Mouse (Mus musculus) embryonic facial prominence, embryonic 15.5 days (tissue): ENCODE results near the gene Cd22. TPM values are rescaled to one million over a fixed set of nuclear protein-coding genes. Genes with fewer than 3 reads are reported as not detected.

Experiments
- ATAC-seq: fragments of 200-750 bp; cut with Nextera tagmentation; 2 replicates; pipeline ENCODE4 v1.8.0; 2017; ENCODE audit warnings: low read depth, moderate TSS enrichment; ENCODE audit not compliant: insufficient number of reproducible peaks, low FRiP score, low TSS enrichment
- H3K27ac ChIP-seq: fragments of 300-500 bp; sonication (generic); replicated peaks from 2 replicates; pipeline ENCODE4 v1.5.1; 2015; ENCODE audit warnings: mild to moderate bottlenecking, inconsistent platforms
- H3K27me3 ChIP-seq: fragments of 300-500 bp; sonication (generic); 2 replicates; pipeline ENCODE4 v1.6.1; 2015; ENCODE audit warnings: inconsistent platforms
- H3K36me3 ChIP-seq: fragments of 300-500 bp; sonication (generic); 2 replicates; pipeline ENCODE4 v1.6.1; 2015; ENCODE audit warnings: mild to moderate bottlenecking, inconsistent platforms
- H3K4me1 ChIP-seq: fragments of 300-500 bp; sonication (generic); 2 replicates; pipeline ENCODE4 v1.6.1; 2015; ENCODE audit warnings: inconsistent platforms
- H3K4me2 ChIP-seq: fragments of 300-500 bp; sonication (generic); replicated peaks from 2 replicates; pipeline ENCODE4 v1.6.1; 2015; ENCODE audit warnings: mild to moderate bottlenecking, inconsistent platforms
- H3K4me3 ChIP-seq: fragments of 300-500 bp; sonication (generic); replicated peaks from 2 replicates; pipeline ENCODE4 v1.5.1; 2015; ENCODE audit warnings: mild to moderate bottlenecking, inconsistent platforms
- H3K9ac ChIP-seq: fragments of 300-500 bp; sonication (generic); 2 replicates; pipeline ENCODE4 v1.6.1; 2015; ENCODE audit warnings: inconsistent platforms
- H3K9me3 ChIP-seq: fragments of 300-500 bp; sonication (generic); replicated peaks from 2 replicates; pipeline ENCODE4 v1.6.1; 2016; ENCODE audit warnings: inconsistent platforms
- WGBS: fragments of 180-500 bp; shearing (Covaris S2); methylation state at CpG from one replicate; pipeline ENCODE4 v1.1.7; 2015; 5-methylcytosine and 5-hydroxymethylcytosine counted together
- polyA plus RNA-seq: library from polyadenylated mRNA; unstranded; fragments of >200 nt; fragmentation: Nextera tagmentation; extraction: Ambion mirVana; gene quantifications from 2 replicates; pipeline ENCODE4 v1.2.1, GENCODE M21; 2015

The Cd22 gene
- polyA plus RNA-seq, 1 experiment from 2014 or later = 0.20 TPM

GRCm38 (mm10) chr7:30895217-30895616 is 15.1 kb upstream of the Cd22 start:
- H3K4me2 ChIP-seq = no peak overlapping the region
- WGBS = 79% methylated on average over 3 of the region's 3 CpGs
- 0 out of 2 replicates have a peak, but pooled peaks cover 7% of the 10 kb centered on the region for H3K4me1 ChIP-seq
- no peak overlapping the region for H3K9ac ChIP-seq
- H3K36me3 ChIP-seq = no peaks in the 10 kb centered on the region
- H3K9me3 ChIP-seq = no peaks in the 10 kb centered on the region
- no peak for ATAC-seq
- no peaks in the 10 kb centered on the region for H3K27me3 ChIP-seq
- no peak overlapping the region for H3K27ac ChIP-seq
- no peak overlapping the region for H3K4me3 ChIP-seq

- no peak for ATAC-seq
- H3K27ac ChIP-seq = no peak overlapping the region
These were observed 12.4 kb upstream of the Cd22 start for GRCm38 (mm10) chr7:30892515-30892914.

GRCm38 (mm10) chr7:30891746-30892145 is 11.6 kb upstream of the Cd22 start:
- H3K4me2 ChIP-seq = no peak overlapping the region
- WGBS = 82% methylated on average over 9 of the region's 9 CpGs
- H3K4me3 ChIP-seq = no peak overlapping the region
- H3K9me3 ChIP-seq = no peaks in the 10 kb centered on the region
- H3K27ac ChIP-seq = no peak overlapping the region
- ATAC-seq = no peak
- no peaks in the 10 kb centered on the region for H3K27me3 ChIP-seq
- H3K9ac ChIP-seq = no peak overlapping the region
- H3K4me1 ChIP-seq = 0 out of 2 replicates have a peak, but pooled peaks cover 5% of the 10 kb centered on the region
- no peaks in the 10 kb centered on the region for H3K36me3 ChIP-seq

More at GRCm38 (mm10) chr7:30892515-30892914, 12.4 kb upstream of the Cd22 start:
- Histone ChIP-seq H3K27me3 (no peaks in the 10 kb centered on the region), H3K4me3 (no peak overlapping the region), H3K4me2 (no peak overlapping the region), H3K4me1 (0 out of 2 replicates have a peak, but pooled peaks cover 5% of the 10 kb centered on the region), H3K36me3 (no peaks in the 10 kb centered on the region), H3K9ac (no peak overlapping the region), H3K9me3 (no peaks in the 10 kb centered on the region)
- 49% methylated on average over 3 of the region's 3 CpGs for WGBS

- H3K36me3 ChIP-seq = no peaks in the 10 kb centered on the region
- 0 out of 2 replicates have a peak, but pooled peaks cover 5% of the 10 kb centered on the region for H3K4me1 ChIP-seq
- H3K4me2 ChIP-seq = no peak overlapping the region
- H3K9me3 ChIP-seq = no peaks in the 10 kb centered on the region
- no peaks in the 10 kb centered on the region for H3K27me3 ChIP-seq
- H3K27ac ChIP-seq = no peak overlapping the region
- H3K9ac ChIP-seq = no peak overlapping the region
- no peak for ATAC-seq
- no peak overlapping the region for H3K4me3 ChIP-seq
- 71% methylated on average over 2 of the region's 2 CpGs for WGBS
These were observed 10.5 kb upstream of the Cd22 start for GRCm38 (mm10) chr7:30890681-30891080.

GRCm38 (mm10) chr7:30888786-30889185 is 8.6 kb upstream of the Cd22 start:
- no peaks in the 10 kb centered on the region for H3K36me3 ChIP-seq
- no peak for ATAC-seq
- H3K9ac ChIP-seq = no peak overlapping the region
- H3K9me3 ChIP-seq = no peaks in the 10 kb centered on the region
- H3K4me1 ChIP-seq = 0 out of 2 replicates have a peak, but pooled peaks cover 5% of the 10 kb centered on the region
- no peaks in the 10 kb centered on the region for H3K27me3 ChIP-seq
- WGBS = 80% methylated on average over 7 of the region's 7 CpGs
- no peak overlapping the region for H3K27ac ChIP-seq
- no peak overlapping the region for H3K4me2 ChIP-seq
- H3K4me3 ChIP-seq = no peak overlapping the region

- Histone ChIP-seq H3K4me2 (no peak overlapping the region), H3K9me3 (no peaks in the 10 kb centered on the region), H3K9ac (no peak overlapping the region), H3K4me3 (no peak overlapping the region), H3K27ac (no peak overlapping the region), H3K27me3 (no peaks in the 10 kb centered on the region), H3K4me1 (0 out of 2 replicates have a peak, but pooled peaks cover 5% of the 10 kb centered on the region), H3K36me3 (no peaks in the 10 kb centered on the region)
- WGBS = 71% methylated on average over 14 of the region's 14 CpGs
- no peak for ATAC-seq
These were observed 7.5 kb upstream of the Cd22 start for GRCm38 (mm10) chr7:30887568-30888188.

GRCm38 (mm10) chr7:30886852-30887251 is 6.7 kb upstream of the Cd22 start:
- H3K4me3 ChIP-seq = no peak overlapping the region
- 69% methylated on average over 4 of the region's 4 CpGs for WGBS
- no peaks in the 10 kb centered on the region for H3K27me3 ChIP-seq
- H3K4me2 ChIP-seq = no peak overlapping the region
- no peak for ATAC-seq
- no peaks in the 10 kb centered on the region for H3K9me3 ChIP-seq
- no peak overlapping the region for H3K9ac ChIP-seq
- H3K36me3 ChIP-seq = no peaks in the 10 kb centered on the region
- H3K4me1 ChIP-seq = no peaks in the 10 kb centered on the region
- H3K27ac ChIP-seq = no peak overlapping the region

GRCm38 (mm10) chr7:30884047-30884446 is 3.9 kb upstream of the Cd22 start:
- no peaks in the 10 kb centered on the region for H3K9me3 ChIP-seq

GRCm38 (mm10) chr7:30881367-30881766 is 1.2 kb upstream of the Cd22 start:
- no peaks in the 10 kb centered on the region for H3K9me3 ChIP-seq
- no peak overlapping the region for H3K4me3 ChIP-seq
- H3K27me3 ChIP-seq = no peaks in the 10 kb centered on the region
- no peak overlapping the region for H3K4me2 ChIP-seq
- no peak overlapping the region for H3K27ac ChIP-seq
- no peaks in the 10 kb centered on the region for H3K4me1 ChIP-seq
- no peak for ATAC-seq
- no peaks in the 10 kb centered on the region for H3K36me3 ChIP-seq
- 75% methylated on average over 3 of the region's 3 CpGs for WGBS
- no peak overlapping the region for H3K9ac ChIP-seq

More at GRCm38 (mm10) chr7:30884047-30884446, 3.9 kb upstream of the Cd22 start:
- Histone ChIP-seq H3K4me2 (no peak overlapping the region), H3K36me3 (no peaks in the 10 kb centered on the region), H3K4me1 (no peaks in the 10 kb centered on the region), H3K9ac (no peak overlapping the region), H3K27me3 (no peaks in the 10 kb centered on the region), H3K27ac (no peak overlapping the region), H3K4me3 (no peak overlapping the region)
- ATAC-seq = no peak

- Histone ChIP-seq H3K9ac (no peak overlapping the region), H3K27me3 (no peaks in the 10 kb centered on the region; the same call in 1 of the 2 replicates), H3K4me1 (no peaks in the 10 kb centered on the region), H3K27ac (no peak overlapping the region), H3K4me3 (no peak overlapping the region), H3K9me3 (no peaks in the 10 kb centered on the region), H3K4me2 (no peak overlapping the region), H3K36me3 (no peaks in the 10 kb centered on the region)
- WGBS = 77% methylated on average over 6 of the region's 6 CpGs
- ATAC-seq = no peak
These were observed 1.2 kb downstream of the Cd22 start for GRCm38 (mm10) chr7:30878950-30879349.

- Histone ChIP-seq H3K27me3 (peaks cover 5% of the 10 kb centered on the region; the same call in 1 of the 2 replicates), H3K9ac (no peak overlapping the region), H3K27ac (no peak overlapping the region), H3K9me3 (no peaks in the 10 kb centered on the region), H3K4me3 (peak overlapping the region; percentile 13; the same call in 1 of the 2 replicates), H3K36me3 (no peaks in the 10 kb centered on the region), H3K4me2 (peak overlapping the region; percentile 33), H3K4me1 (no peaks in the 10 kb centered on the region; the same call in 1 of the 2 replicates)
- 20% methylated on average over 15 of the region's 15 CpGs for WGBS
- no peak for ATAC-seq
These were observed 7.1 kb downstream of the Cd22 start for GRCm38 (mm10) chr7:30873083-30873482.

GRCm38 (mm10) chr7:30863386-30863785 is 16.8 kb downstream of the Cd22 start:
- no peaks in the 10 kb centered on the region for H3K4me1 ChIP-seq
- no peak overlapping the region for H3K4me2 ChIP-seq
- H3K4me3 ChIP-seq = no peak overlapping the region
- H3K9ac ChIP-seq = no peak overlapping the region
- no peaks in the 10 kb centered on the region for H3K36me3 ChIP-seq
- ATAC-seq = no peak
- 75% methylated on average over 8 of the region's 8 CpGs for WGBS
- no peak overlapping the region for H3K27ac ChIP-seq
- H3K9me3 ChIP-seq = no peaks in the 10 kb centered on the region
- no peaks in the 10 kb centered on the region for H3K27me3 ChIP-seq
